Mouse (Mus musculus) mesoderm, embryonic 11.5 days (tissue): ENCODE results near the gene Msrb2.
A peak's percentile ranks its signal among the peaks of the same experiment; 100 is the strongest.

ENCODE experiments used
- DNase-seq: peaks from one replicate; pipeline ENCODE4 v3.0.0-alpha.2; 2012; ENCODE audit warnings: low read depth, low spot score

Gene Msrb2

DNA sequence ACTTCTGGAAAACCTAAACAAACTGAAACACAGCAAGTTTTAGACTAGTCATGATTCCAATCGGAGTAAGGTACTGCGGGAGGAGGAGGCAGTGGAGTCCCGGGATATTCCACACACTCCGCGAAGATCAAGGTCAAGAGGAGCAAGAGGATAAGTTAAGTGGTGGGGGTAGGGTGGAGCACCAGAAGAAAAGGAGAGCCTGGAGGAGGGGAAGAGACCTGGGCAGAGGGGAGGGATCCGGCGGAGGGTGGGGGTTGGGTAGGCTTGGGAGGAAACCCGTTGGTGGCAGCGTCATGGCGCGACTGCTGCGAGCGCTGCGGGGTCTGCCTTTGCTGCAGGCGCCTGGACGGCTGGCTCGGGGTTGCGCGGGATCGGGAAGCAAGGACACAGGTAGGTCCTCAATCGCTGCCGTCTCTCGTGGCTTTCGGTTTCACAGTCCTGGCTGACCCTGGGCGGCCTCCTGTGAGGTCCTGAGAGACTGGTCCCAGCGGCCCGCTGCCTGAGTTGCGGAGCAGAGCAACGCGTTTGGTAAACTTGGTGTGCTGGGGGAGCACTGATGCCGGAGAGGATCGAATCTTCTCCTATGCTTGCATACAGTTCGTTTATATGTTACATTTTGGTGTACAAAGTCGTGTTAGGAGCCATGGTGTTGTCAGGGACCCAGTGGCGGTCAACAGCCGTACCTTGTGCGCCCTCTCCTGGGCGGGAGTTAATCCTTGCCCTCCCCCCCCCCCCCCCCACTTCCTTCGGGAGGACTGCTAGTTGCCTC is at the start of gene Msrb2:
Gene Msrb2 (plus strand): TSS at position 51 of the 769 bp plus-strand sequence.
- DNase-seq = peak; percentile 63

DNA sequence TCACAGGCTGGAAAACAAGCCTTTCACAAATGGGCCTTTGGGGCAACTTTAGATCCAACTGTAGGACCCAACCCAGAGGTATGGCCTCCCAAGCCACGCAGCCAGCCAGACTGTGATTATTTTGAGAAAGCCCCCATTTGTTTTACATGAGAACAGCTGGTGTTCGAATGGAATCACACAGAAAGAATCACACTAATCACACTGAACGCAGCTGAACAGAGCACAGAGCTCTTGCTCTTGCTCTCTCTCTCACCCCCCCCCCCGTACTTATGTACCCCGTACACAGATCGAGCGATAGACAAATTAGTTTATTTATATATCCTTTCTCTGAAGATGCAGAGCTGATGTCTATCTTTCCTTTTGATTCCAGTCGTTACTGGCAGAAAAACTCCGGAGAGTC is 48.8 kb upstream of the Msrb2 start:
- DNase-seq = no peak

DNA sequence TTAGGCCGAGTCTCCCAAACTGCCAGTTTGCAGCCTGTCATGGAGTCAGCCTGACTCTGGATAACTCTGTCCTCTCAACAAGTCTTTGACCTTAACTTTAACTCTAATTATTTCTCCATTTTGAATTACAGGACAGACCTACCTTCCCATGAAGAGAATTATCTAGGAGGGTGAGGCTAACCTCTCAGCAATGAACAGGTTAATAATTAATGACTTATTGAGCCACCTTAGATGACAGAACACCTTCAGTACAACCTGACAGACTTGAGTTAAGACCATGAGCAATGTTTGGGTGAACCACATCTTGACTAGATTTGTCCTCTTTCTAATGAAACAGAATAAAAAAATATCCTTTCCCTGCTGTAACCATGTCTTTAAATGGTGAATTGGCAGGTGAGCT is 44.9 kb upstream of the Msrb2 start:
- DNase-seq = no peak

DNA sequence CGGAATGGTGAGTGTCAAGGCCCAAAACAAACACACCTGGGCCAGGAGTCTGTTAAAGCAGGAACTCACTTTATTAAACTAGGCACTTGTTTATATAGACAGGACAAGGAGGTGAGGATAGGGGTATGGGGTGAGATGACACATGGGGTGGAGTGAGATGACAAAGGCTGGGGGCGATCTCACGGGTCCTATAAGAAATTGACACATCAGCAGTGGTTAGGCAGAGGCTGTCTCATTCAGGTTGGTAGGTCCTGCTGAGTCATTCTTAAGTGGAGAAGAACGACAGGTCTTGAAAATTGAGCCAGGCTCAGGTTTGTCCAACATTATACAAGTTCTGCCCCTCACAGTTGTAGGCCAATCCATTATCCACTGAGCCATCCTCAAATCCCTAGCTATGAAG is 43.4 kb upstream of the Msrb2 start:
- DNase-seq = no peak

DNA sequence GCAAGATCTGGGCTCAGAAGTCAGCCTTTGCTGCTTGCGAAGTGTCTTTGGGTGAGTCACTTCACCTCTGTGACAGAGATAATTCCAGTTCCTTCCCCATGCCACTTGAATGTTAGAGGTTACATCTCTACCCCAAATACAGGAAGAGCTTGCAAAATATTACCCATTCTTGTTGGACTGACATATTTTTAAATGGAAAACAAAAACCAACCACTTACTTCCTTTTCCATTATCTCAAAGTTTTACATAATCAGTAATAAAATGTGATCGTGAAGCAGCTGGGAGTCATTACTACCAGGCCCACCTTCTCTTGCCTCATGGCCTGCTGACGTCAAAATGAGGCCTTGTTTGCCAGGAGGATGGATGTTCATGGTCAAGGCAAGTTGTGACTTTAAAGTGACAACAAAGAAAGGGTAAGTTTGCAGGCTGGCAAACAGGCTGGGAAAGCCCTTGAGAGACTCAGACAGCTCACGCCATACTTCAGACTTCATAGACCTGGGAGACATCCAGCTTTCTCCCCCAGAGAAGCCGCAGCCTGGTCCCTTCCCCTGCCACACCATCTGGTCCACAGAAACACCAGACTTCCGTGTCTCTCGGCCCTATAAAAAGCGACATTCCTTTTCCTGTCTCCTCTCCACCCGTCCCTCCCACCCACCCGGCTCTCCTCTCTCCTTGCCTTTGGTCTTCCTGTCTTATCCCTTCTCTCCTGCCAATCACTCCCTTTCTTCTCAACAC is 27.2 kb upstream of the Msrb2 start:
- DNase-seq = no peak

DNA sequence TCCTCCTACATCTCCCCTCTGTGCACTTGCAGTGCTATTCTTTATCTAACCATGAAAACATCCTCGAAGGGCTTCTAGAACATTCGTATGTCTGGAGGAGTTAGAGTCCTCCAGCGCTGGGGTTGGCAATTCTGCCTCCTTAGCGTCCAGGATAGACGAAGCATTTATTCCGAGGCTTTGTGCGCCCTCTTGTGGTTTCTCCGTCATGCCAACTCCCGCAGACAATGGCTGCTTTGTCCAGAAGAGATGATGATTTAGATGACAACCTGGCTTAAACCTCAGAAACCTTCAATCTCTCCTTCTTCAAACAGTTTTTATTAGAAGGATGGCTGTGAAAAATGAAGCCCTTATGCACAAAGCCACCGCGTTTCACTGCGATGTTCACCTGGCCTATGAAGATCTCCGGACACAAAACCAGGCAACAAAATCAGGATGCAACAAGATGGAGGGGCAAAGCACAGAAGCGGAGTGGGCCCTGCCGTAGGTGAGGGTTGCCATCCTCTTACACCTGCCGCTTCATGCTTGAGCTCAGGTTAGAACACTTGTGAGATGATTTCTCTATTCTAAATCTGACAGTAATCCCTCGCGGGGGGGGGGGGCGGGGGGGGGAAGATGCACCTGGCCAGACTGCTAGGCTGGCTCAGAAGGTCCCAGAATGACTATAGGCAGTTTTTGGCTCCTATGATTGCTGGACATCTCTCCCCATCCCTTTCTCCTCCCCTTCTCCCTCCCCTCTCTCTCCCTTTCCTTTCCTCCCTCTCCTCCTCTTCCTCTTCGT is 26.4 kb upstream of the Msrb2 start:
- peak; percentile 90 for DNase-seq

DNA sequence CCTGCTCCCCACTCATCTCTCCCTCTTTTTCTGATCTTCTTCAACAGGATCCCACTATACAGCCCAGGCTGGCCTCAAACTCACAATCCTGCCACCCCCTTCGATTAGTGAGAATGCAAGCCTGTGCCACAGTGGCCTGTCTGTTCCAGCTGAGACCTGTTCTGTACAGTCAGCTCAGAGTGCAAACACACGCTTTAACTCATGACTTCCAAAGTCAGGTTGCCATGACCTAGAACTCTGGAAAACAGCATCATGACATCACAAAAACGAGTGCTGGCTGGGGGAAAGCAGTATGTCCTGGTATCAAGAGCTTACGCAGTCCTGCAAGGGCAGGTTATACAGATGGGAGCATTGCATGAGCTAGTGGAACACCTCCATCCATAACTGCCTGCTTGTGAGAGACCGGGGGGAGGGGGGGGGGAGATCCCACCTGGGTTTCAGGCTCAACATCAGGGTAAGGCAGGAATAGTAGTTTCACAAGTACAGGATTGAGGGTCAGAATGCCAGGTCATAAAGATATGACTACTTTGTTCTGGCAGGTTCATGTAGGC is 25.8 kb upstream of the Msrb2 start:
- no peak for DNase-seq

DNA sequence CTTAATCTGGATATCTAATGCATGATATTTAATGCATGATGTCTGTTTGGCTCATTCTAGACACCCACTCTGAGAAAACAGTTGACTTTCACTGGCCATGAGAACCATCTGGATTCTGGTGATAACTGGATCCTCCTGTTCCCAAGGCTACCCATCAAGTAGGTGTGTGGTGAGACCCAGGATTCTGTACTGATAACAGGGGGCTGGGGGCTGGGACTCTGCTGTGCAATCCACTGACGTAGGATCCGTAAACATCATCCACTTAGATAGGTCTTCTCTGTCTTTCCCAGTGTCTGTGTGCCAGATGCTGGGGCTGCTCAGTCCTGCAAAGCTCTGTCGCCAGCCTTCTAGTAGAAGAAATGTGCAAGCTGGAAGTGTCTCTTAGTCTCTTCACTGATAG is 22.8 kb upstream of the Msrb2 start:
- no peak for DNase-seq

DNA sequence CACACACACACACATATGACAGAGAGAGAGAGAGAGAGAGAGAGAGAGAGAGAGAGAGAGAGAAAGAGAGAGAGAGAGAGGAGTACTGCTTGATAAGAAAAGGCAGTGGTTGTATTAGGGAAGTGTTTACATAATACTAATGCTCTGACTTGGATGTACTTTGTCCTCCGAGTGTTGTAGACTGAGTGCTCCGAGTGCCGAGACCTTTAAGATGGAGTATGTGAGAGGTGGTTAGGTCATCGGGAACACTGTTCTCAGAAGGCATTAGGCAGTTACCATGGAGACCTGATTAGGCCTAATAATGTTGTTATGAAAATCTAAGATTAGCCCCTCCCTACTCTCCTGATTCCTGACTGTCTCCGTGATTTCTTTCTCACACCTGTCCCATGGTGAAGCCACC is 21.1 kb upstream of the Msrb2 start:
- no peak for DNase-seq

DNA sequence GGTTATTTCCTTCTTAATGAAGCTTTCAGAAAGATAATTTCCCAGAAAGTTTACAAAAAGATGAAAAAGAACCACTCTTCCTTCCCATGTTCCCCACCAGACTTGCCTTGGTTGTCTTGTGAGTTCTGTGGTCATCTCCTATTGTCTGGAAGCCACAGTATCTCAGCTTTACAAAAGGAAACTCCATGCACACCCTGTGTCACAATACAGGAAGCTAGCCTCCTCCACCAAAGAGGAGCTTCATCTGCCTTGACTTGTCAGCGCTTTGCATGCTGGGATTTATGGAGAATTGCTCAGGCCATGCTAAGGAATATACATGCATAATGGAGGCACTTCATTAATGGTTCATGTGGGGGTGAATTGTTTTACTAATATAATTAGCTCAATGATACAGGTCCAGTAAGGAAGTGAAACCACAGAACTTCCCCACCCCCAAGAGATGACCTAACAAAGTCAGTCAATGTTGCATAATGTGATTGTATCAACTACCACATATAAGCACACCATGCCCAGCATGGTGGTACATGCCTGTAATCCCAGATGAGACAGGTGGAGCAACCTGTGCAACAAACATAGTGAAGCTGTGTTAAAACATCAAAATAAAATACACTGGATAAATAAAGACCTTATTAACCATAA is 19.5 kb upstream of the Msrb2 start:
- no peak for DNase-seq

DNA sequence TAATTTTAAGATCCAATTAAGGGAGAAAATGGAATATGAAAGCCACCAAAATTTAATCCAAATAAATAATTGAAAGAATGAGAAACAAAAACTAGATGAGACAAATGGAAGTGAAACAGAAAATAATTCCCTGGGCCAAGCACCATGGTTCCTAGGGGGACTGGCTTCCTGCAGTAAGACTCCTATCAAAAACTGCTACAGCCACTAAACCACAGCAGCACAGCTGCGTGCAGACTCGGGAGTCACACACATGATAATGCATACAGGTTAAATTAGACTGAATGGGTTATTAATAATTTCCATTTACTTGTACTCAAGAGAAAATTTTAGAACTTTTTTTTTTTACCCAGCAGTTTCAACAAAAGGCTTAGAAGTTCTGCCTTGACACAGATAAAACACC is 18.1 kb upstream of the Msrb2 start:
- DNase-seq = no peak

DNA sequence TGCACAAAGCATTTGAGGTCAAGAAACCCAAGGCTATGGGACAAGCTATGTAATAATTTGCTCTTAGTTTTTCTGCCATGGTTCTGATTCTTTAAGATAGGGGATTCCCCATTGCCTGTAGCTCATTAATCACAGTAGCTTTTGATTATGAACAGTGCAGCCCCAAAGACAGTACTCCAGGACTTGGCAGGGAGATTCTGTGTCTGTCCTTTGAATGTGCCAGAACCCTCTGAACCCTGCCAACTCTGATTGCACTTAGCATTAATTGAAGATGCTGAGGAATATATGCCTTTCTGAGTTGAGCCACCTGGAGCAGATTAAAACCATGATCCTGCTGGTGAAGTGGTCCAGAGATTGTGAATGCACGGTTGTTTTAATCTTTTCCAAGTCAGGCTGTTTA is 8.4 kb upstream of the Msrb2 start:
- no peak for DNase-seq

DNA sequence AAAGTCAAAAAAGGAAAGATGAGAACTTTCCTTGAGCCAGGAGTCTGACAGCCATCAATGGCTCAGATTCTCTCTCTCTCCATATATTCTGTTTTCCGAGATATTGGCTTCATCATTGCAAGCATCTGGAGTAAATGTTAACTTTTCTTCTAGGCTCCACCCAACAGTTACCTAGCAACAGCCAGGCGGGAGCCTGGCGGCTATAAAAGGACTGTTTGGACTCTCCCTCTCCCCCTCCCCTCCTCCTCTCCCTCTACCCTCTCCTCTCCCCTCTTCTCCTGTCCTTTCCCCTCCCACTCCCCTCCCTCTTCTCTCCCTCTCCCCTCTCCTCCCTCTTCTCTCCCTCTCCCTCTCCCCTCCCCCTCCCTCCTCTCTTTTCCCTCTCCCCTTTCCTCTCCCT is 4.8 kb upstream of the Msrb2 start:
- no peak for DNase-seq

DNA sequence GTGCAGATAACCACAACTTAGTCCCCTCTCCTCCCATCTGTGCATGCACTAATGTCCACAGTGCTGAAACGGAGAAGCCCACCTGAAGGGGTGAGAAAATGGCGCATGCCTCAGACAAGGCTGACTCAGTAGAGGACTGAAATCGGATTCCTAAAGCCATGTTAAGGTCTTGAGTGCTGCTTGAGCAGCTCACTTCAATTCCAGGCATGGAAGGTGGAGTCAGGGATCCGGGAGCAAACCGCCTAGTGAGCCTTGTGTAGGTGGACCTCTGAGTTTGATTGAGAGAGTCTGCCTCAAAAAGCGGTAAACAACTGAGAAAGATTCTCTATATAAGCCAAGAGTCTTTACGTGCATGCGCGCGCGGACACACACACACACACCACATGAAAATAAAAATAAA is 4.1 kb upstream of the Msrb2 start:
- DNase-seq = no peak

DNA sequence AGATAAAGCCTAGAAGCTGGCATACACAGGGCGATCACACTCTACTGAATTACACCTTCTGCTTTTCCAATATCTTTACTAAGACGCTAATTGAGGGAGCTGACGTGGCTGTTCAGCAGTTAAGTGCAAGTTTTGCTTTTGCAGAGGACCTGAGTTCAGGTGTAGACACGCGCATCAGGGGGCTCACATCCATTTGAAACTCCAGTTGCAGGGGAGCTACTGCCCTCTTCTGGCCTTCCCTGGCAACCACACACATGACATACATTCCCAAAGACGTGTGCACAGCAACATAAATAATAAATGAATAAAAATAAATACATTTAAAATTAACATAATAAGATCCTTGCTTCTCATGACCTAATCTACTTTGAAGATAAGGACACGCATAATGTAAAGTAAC is 2.5 kb downstream of the Msrb2 start:
- no peak for DNase-seq

DNA sequence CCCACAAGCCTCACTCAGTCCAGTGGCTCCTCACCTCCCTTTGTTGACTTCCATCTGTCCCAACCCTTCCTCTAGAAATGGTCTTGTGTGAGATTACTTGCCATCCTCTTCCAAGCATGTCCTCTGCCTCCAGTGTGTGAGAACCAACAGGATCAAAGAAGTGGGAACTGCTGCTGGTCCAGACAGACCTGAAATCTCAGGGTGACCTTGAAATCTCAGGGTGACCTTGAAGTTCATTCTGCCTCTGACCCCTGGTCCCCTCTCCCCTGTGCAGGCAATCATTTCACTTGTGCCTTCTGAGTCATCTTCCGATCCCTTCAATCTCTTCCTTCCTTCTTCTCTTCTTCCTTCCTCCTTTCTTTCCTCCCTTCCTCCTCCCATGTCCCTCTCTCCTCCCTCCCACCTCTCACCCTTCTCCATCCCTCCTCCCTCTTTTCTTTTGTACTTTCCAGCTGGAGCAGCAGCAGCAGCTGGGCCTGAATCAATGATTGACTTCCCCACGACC is 9.3 kb downstream of the Msrb2 start:
- no peak for DNase-seq

DNA sequence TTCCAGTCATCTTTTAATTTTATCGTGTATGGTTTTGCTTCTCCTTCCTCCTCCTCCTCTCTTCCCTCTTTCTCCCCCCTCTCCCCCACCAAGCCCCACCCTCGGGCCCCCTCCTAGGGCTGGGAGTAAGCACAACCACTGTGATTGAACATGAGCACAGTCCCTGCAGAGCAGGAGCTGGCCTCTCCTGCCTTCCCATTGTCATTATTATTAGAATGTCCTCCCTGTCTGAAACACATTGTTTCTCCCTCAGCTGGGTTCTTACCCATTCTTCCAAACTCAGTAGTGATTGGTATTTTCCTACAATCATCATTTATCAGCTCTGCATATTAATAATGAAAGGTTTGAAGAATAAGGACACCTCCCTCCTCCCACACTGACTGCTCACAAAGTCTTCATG is 9.7 kb downstream of the Msrb2 start:
- DNase-seq = no peak

DNA sequence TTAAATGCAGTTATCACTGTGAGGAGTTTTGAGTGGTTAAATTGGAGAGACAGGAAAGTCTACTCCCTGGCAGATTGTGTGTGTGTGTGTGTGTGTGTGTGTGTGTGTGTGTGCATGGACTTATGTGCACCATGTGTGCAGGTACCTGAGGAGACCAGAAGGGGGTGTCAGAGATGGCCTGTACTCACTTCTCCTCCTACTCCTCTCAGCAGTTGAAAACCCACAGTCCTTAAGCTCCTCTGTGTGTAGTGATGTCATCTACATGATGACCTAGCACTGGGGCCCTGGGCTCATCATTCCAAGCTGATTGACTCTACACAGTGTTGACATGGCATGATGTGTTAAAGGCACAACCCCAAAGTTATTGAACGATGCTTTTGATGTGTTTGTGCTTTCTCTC is 11.0 kb downstream of the Msrb2 start:
- no peak for DNase-seq

DNA sequence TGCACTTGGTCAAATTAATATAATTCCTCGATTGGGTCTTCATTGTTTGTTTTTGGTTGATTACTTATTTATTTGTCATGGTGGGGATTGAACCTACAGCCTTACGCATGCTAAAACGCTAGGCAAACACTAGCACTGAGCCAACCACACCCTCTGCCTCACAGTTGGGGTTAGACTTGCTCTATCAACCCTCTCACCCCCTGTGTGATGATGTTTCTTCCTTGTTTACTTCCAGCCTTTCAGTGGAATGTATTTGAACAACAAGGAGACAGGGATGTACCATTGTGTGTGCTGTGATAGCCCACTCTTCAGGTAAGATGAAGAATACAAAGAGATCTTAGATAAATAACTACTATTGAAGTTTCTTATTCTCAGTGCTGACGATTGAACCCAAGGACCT is 11.8 kb downstream of the Msrb2 start:
- no peak for DNase-seq

DNA sequence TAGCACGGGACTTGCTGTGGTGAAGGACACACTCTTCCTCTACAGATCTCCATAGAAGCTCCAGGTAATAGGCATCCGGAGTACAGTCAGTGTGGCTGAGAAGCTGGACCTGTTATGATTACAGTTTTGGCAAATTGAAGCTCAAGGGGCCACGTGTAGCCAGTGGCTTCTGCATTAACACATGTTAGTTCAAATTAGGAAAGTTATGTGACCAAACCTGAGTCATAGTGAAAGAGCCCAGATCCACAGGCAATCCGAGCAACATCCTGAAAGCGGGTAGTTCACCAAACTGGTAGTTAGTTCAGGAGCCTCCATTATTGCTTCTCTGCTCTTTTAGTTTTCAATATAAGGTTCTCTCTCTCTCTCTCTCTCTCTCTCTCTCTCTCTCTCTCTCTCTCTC is 14.5 kb downstream of the Msrb2 start:
- DNase-seq = no peak

DNA sequence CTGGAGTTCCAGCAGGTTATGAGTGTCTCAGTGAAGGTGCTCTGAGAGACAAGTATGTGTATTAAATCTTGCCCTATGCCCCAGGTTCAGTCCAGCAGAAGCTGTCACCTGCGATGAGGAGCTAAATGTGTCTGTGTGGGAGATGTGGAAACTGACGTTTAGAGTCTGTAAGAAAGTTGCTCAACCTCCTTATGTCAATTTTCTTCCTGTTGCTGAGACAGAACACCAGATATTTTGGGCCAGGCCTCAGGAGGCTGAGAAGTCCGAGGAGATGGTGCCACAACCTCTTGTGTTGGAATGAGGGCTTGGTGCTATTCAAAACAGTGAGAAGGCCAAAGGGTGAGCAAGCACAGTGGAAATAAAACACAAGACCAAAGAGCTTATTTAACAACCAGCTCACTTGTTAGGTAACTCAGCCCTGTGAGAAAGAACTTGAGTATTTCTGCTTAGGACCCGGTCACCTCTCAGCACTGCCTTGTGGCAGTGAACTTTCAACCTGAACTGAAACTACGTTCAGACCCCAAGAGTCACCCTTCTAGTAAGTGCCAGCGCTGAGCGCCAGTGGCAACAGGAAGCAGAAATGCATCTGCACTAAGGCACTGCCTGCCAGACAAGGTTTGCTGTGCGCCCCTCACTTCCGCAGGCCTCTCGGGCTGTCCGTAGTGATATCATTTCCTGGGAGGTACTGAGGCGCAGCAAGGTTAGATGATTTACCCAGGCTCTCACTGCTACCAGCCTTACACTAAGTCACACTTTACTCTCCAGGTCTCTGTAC is 17.3 kb downstream of the Msrb2 start:
- DNase-seq = no peak
